Mouse (Mus musculus): ENCODE measurements at regions not wholly inside any gene's neighbourhood (a gene's known extent, or its start where the extent isn't known, plus 50 kb on each side); places are given as distances from the start of the nearest gene placed in this dataset.

GRCm38 (mm10) chr12:117430886-117431285 is 85.4 kb upstream of the Rapgef5 start:
- in situ Hi-C loops (cut with MboI, MseI), result no loop called here

- in situ Hi-C loops (cut with MboI, MseI), result no loop called here
Measured at GRCm38 (mm10) chr12:117432788-117433187, 83.5 kb upstream of the Rapgef5 start.

GRCm38 (mm10) chr12:117437011-117437410 is 79.3 kb upstream of the Rapgef5 start:
- in situ Hi-C loops (cut with MboI, MseI), result no loop called here

- in situ Hi-C loops (cut with MboI, MseI), result no loop called here
Measured at GRCm38 (mm10) chr12:117439015-117439605, 77.2 kb upstream of the Rapgef5 start.

GRCm38 (mm10) chr12:117444247-117444989 is 71.9 kb upstream of the Rapgef5 start:
- in situ Hi-C loops (cut with MboI, MseI), result no loop called here

GRCm38 (mm10) chr12:117447223-117447622 is 69.1 kb upstream of the Rapgef5 start:
- in situ Hi-C loops (cut with MboI, MseI), result no loop called here

- in situ Hi-C loops (cut with MboI, MseI), result no loop called here
Measured at GRCm38 (mm10) chr12:117447843-117448728, 68.2 kb upstream of the Rapgef5 start.

- in situ Hi-C loops (cut with MboI, MseI), result no loop called here
Measured at GRCm38 (mm10) chr12:117449080-117449479, 67.2 kb upstream of the Rapgef5 start.

GRCm38 (mm10) chr12:117450106-117450505 is 66.2 kb upstream of the Rapgef5 start:
- in situ Hi-C loops (cut with MboI, MseI), result no loop called here

- in situ Hi-C loops (cut with MboI, MseI), result no loop called here
Measured at GRCm38 (mm10) chr12:117450871-117451270, 65.4 kb upstream of the Rapgef5 start.

- in situ Hi-C loops (cut with MboI, MseI), result no loop called here
Measured at GRCm38 (mm10) chr12:117451441-117451840, 64.8 kb upstream of the Rapgef5 start.

- in situ Hi-C loops (cut with MboI, MseI), result no loop called here
Measured at GRCm38 (mm10) chr12:117455800-117456199, 60.5 kb upstream of the Rapgef5 start.

- in situ Hi-C loops (cut with MboI, MseI), result no loop called here
Measured at GRCm38 (mm10) chr12:117458132-117459070, 57.9 kb upstream of the Rapgef5 start.

GRCm38 (mm10) chr12:117459541-117459940 is 56.7 kb upstream of the Rapgef5 start:
- in situ Hi-C loops (cut with MboI, MseI), result no loop called here

GRCm38 (mm10) chr12:117465206-117465605 is 51.1 kb upstream of the Rapgef5 start:
- in situ Hi-C loops (cut with MboI, MseI), result no loop called here

- in situ Hi-C loops (cut with MboI, MseI), result no loop called here
Measured at GRCm38 (mm10) chr12:117465998-117466397, 50.3 kb upstream of the Rapgef5 start.
